Mouse (Mus musculus): ENCODE measurements around the gene C1qtnf6. TPM values are rescaled to one million over a fixed set of nuclear protein-coding genes. Genes with fewer than 3 reads are reported as not detected.
A peak's percentile ranks its signal among the peaks of the same experiment; 100 is the strongest.

The C1qtnf6 gene
- 38.6 and 41.2 TPM in 2 replicates for polyA plus RNA-seq (2015; fragmentation: Nextera tagmentation; extraction: Ambion mirVana)

DNA sequence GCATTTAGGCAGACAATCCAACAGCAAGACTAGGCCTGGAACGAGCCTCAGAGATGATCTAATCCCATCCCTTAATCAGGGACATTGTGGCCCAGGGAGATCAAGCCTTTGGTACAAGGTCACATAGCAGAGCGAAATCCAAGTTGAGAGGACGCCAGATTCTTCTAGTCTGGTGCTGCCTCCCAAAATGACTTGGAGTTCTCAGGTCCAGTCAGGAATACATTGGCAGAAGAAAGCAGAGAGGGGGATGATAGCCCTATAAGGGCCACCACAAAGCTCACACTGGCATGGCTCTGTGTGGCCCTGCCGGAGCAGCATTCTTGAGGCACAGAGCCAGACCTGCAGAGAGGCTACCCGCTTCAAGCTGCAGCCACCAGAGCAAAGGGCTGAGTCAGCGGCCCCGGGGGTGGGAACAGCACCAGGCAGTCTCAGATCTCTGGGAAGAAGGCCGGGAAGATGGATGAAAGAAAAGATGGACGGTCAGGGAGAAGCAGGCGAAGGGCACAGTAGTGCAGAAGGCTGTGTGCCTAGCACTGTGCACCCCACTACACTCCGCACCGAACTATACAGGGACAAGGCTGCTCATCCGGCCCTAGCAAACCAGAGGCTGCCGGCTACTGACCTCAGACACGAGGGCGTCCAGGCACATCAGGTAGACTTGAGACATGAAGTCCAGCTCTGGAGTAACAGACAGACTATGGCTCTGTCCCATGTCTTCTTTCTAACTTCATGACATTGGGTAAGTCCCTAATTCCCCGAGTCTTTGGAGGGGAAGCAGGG is at the start of gene C1qtnf6:
Gene C1qtnf6 (minus strand): TSS at position 746 of the 780 bp plus-strand sequence.
- Histone ChIP-seq H3K9ac (peak within 1 kb of the TSS; percentile 67), H3K27ac (peak within 1 kb of the TSS; percentile 86), H3K27me3 (no peaks in the 10 kb centered on the region; the same call in 1 of the 2 replicates), H3K4me2 (peak within 1 kb of the TSS; percentile 58), H3K9me3 (no peaks in the 10 kb centered on the region), H3K36me3 (0 out of 2 replicates have a peak, but pooled peaks cover 2% of the 10 kb centered on the region), H3K4me3 (peak within 1 kb of the TSS; percentile 25), H3K4me1 (peaks cover 42% of the 10 kb centered on the region)
- WGBS, result 65% methylated on average over 17 of the region's 17 CpGs
- no peak for ATAC-seq (ENCODE audit: insufficient number of reproducible peaks, insufficient read depth, low FRiP score, low TSS enrichment, low read depth)

DNA sequence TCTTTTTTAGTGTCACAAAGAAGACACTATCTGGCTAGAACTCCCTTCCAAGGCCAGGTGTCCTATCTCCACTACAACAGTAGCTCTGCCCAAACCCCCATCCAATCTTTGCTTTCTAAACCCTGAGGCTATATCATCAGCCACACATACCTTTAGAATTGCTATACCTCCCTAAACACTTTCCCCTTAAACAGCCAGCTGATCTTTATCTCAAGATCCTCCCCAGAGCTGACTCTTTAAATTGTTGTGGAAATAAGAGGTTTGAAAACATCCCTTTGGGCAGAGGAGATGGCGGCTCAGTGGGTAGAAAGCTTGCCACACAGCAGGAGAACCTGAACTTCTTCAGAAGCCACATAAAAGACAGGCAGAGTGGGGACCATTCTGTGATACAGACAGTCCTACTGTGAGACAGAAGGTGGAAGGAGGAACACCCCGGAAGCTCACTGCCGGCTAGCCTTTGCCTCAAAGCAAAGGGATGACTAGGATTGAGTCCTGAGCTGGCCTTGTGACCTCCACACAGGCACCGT is 45.1 kb upstream of the C1qtnf6 start:
- 40% methylated on average over 4 of the region's 4 CpGs for WGBS
- H3K27me3 ChIP-seq, result no peaks in the 10 kb centered on the region; the same call in 1 of the 2 replicates
- H3K36me3 ChIP-seq, result no peaks in the 10 kb centered on the region
- no peak for ATAC-seq (ENCODE audit: insufficient number of reproducible peaks, insufficient read depth, low FRiP score, low TSS enrichment, low read depth)
- H3K9me3 ChIP-seq, result no peaks in the 10 kb centered on the region
- no peak overlapping the region for H3K9ac ChIP-seq
- H3K4me3 ChIP-seq, result no peak overlapping the region
- H3K27ac ChIP-seq, result no peak overlapping the region
- H3K4me2 ChIP-seq, result no peak overlapping the region
- peaks cover 28% of the 10 kb centered on the region for H3K4me1 ChIP-seq

DNA sequence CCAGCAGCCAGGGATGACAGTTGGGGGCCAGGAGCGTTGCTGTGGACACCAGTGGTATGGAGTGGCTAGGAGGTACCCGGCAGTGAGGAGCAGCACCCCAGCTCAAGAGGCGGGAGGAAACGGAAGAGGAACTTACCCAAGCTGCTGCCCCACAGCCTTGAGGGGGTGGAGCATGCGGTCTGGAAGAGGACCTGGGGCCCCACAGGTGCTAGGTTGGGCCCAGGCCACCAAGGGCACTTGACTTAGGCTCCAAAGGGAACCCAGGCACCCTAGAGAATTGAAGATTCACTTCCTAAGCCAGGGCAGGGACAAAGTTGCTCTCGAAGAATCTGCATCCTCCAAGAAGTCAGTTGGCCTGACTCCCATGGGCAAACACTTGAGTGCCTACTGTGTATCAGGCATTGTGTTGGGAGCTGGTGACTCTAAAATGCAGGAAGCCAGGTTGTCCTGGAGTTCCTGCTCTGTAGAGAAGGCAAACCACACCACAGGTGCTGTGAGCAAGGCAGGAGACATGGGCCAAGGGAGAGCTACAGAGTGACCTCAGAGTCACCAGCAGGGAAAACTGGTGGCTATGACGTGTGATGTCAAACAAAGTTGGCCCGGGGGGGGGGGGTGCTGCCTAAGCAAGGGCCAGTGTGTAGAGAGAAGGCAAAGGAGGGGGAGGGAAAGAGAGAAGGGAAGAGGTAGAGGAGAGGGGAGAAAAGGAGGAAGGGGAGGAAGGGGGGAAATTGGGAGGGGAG is 41.6 kb upstream of the C1qtnf6 start, which contains the start of gene Rac2:
Gene Rac2 (minus strand): TSS at position 126 of the 740 bp plus-strand sequence.
- no peak within 1 kb of the TSS for H3K9ac ChIP-seq
- no peak within 1 kb of the TSS for H3K27ac ChIP-seq

DNA sequence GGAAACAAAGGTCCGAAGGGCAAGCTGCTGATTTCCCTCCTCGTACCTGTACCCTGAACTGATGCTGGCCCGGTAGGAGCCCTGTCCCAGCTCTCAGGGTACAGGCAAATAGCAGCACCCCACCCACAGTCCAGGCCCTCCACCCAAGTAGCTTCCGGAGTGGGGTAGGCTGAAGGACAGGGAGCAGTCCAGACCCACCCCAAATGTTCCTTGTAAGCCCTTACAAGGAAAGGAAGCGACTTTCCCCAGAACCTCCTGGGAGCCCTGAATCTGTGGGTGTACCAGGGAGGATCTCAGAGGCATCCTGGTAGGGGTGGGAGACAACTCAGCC is 41.0 kb upstream of the C1qtnf6 start:
- Histone ChIP-seq H3K4me1 (0 out of 2 replicates have a peak, but pooled peaks cover 8% of the 10 kb centered on the region), H3K4me2 (no peak overlapping the region), H3K9ac (no peak overlapping the region), H3K4me3 (no peak overlapping the region), H3K36me3 (no peaks in the 10 kb centered on the region), H3K9me3 (no peaks in the 10 kb centered on the region), H3K27ac (no peak overlapping the region), H3K27me3 (no peaks in the 10 kb centered on the region)
- ATAC-seq (ENCODE audit: insufficient number of reproducible peaks, insufficient read depth, low FRiP score, low TSS enrichment, low read depth), result no peak
- 88% methylated on average over 5 of the region's 5 CpGs for WGBS

More for the DNA sequence above, 41.6 kb upstream of the C1qtnf6 start, which contains the start of gene Rac2:
- Histone ChIP-seq H3K9me3 (no peaks in the 10 kb centered on the region), H3K36me3 (no peaks in the 10 kb centered on the region), H3K4me2 (no peak within 1 kb of the TSS), H3K4me3 (no peak within 1 kb of the TSS), H3K4me1 (0 out of 2 replicates have a peak, but pooled peaks cover 8% of the 10 kb centered on the region), H3K27me3 (no peaks in the 10 kb centered on the region)
- WGBS, result 80% methylated on average over 8 of the region's 8 CpGs
- no peak for ATAC-seq (ENCODE audit: insufficient number of reproducible peaks, insufficient read depth, low FRiP score, low TSS enrichment, low read depth)

DNA sequence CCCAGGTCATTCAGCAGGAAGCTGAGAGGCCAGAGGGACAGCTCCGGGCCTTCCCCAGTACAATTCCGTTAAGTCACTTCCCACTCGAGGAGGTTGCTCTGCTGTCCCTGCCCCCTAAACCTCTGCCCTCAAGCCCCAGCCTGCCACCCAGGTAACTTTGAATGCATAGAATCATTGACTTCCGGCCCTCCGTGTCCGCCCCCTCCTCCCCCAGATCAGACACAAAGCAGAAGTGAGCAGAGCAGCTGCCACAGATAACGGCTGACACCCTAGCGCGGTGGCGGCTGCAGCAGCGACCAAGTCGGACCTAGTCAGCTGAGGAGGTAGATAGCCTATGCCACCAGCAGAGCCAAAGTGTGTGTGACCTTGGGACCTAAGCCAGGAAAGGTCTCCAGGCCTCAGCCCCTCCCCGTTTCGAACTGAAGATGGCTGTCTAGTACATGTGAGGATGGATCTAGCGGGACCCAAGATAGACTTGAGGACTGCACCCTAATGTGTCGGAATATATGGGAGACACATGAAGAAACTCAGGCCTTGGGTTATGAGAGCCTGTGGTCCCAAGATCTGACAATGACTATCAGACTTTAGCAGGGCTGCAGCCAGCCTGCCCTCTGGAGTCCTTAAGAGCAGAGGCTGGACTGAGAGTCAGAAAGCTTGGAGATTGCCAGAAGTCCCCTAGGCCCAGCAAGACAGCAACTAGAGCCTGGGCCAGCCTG is 40.5 kb upstream of the C1qtnf6 start:
- Histone ChIP-seq H3K27ac (no peak overlapping the region), H3K9ac (no peak overlapping the region), H3K36me3 (no peaks in the 10 kb centered on the region), H3K4me3 (no peak overlapping the region), H3K4me1 (0 out of 2 replicates have a peak, but pooled peaks cover 8% of the 10 kb centered on the region), H3K9me3 (no peaks in the 10 kb centered on the region), H3K27me3 (no peaks in the 10 kb centered on the region), H3K4me2 (no peak overlapping the region)
- no peak for ATAC-seq (ENCODE audit: insufficient number of reproducible peaks, insufficient read depth, low FRiP score, low TSS enrichment, low read depth)
- WGBS, result 59% methylated on average over 16 of the region's 16 CpGs

DNA sequence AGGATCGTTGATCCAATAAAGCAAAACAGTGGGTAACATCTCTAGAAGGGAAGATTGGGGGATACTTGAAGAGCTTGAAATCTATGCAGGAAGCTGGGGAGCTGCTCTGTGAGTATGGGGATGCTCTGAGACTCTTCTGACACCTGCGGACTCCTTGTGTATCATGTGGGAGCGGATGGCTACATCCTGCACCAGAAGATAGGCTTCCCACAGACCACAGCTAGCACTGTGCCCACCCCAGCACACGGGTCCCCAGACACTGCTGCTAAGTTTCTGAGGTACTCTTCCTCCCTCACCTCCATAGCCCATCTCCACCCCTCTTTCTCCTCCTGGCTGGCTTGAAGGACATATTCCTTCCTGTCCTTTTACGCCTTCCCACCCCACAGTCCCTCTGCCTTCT is 39.0 kb upstream of the C1qtnf6 start:
- Histone ChIP-seq H3K4me2 (no peak overlapping the region), H3K4me3 (no peak overlapping the region), H3K36me3 (no peaks in the 10 kb centered on the region), H3K9ac (no peak overlapping the region), H3K4me1 (no peaks in the 10 kb centered on the region), H3K27me3 (no peaks in the 10 kb centered on the region), H3K27ac (no peak overlapping the region), H3K9me3 (no peaks in the 10 kb centered on the region)
- 92% methylated on average over 5 of the region's 5 CpGs for WGBS
- no peak for ATAC-seq (ENCODE audit: insufficient number of reproducible peaks, insufficient read depth, low FRiP score, low TSS enrichment, low read depth)

DNA sequence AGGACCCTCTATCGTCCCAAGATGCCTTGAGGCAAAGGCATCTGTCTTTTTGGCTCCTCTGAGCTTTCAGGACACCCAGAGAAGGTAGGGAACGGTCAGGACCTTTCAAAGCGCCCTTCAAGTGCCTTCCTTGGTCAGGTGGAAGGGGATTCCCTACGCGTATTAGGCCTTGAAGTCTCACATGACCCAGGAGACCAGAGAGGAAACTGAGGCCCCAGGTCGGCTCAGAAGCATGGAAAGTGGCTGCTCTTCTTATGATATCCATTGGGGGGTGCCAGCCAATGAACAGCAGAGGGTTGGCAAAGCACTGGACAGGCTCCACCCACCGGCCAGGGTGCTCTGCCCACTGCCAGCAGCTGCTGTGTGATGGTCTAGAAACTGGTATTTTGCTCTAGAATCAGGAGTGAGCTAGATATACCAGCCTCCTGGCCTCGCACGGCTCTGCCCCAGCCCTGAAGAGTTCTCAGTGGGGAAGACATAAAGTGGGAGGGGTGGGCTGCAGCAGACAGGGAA is 36.4 kb upstream of the C1qtnf6 start:
- Histone ChIP-seq H3K36me3 (no peaks in the 10 kb centered on the region), H3K27ac (no peak overlapping the region), H3K4me1 (no peaks in the 10 kb centered on the region), H3K9ac (no peak overlapping the region), H3K27me3 (no peaks in the 10 kb centered on the region), H3K4me3 (no peak overlapping the region), H3K4me2 (no peak overlapping the region), H3K9me3 (no peaks in the 10 kb centered on the region)
- no peak for ATAC-seq (ENCODE audit: insufficient number of reproducible peaks, insufficient read depth, low FRiP score, low TSS enrichment, low read depth)
- 70% methylated on average over 9 of the region's 9 CpGs for WGBS

DNA sequence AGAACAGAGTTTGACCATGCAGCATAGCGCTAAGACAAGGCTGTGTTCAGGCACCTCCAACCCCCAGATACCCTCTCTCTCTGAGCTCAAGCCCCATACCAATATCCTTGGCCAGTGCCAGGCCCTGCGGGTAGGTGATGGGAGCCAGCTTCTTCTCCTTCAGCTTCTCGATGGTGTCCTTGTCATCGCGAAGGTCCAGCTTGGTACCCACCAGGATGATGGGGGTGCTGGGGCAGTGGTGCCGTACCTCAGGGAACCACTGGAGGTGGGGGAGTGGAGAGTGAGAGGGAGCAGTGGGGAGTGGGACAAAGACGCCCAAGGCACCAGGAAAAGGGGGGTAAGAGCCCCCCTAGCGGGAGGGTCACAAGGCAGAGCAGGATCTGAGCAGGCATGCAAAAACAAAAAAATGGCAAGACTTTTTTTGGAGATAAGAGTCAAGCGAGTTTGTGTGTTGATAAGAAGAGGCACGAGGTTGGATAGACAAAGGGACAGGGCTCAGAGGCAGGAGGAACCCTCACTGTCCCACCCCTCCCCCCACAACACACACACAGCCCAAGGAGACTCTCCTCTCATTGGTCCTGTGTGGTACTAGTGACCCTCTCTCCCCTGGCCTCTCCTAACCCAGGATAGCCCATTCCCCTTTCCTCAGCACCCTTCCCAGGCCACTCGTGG is 33.7 kb upstream of the C1qtnf6 start:
- no peaks in the 10 kb centered on the region for H3K4me1 ChIP-seq
- 70% methylated on average over 11 of the region's 11 CpGs for WGBS
- H3K9me3 ChIP-seq, result no peaks in the 10 kb centered on the region
- H3K4me3 ChIP-seq, result no peak overlapping the region
- ATAC-seq (ENCODE audit: insufficient number of reproducible peaks, insufficient read depth, low FRiP score, low TSS enrichment, low read depth), result no peak
- no peaks in the 10 kb centered on the region for H3K27me3 ChIP-seq
- H3K27ac ChIP-seq, result no peak overlapping the region
- no peak overlapping the region for H3K4me2 ChIP-seq
- H3K9ac ChIP-seq, result no peak overlapping the region
- H3K36me3 ChIP-seq, result no peaks in the 10 kb centered on the region

DNA sequence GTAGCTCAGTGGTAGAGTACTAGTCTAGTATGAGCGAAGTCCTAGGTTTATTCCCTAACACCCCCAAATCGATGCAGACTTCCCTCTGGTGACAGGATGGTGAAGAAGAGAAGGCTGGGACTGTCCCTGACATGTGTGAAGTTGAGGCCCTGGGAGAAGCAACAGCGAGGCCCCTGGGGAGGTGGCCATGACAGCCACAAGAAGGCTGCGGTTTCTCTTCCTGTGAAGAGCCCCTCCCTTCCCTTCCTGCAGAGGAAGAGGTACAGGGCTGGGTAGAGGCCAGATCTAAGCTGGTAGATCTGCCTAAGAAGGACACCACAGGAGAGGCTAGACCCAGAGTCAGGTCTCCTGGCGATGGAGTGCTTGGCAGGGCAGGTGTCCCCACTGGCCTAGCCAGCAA is 32.7 kb upstream of the C1qtnf6 start:
- no peak for ATAC-seq (ENCODE audit: insufficient number of reproducible peaks, insufficient read depth, low FRiP score, low TSS enrichment, low read depth)
- Histone ChIP-seq H3K9ac (no peak overlapping the region), H3K36me3 (no peaks in the 10 kb centered on the region), H3K27me3 (no peaks in the 10 kb centered on the region), H3K4me2 (no peak overlapping the region), H3K9me3 (no peaks in the 10 kb centered on the region), H3K4me1 (peaks cover 4% of the 10 kb centered on the region), H3K27ac (no peak overlapping the region), H3K4me3 (no peak overlapping the region)
- WGBS, result 78% methylated on average over 5 of the region's 5 CpGs

DNA sequence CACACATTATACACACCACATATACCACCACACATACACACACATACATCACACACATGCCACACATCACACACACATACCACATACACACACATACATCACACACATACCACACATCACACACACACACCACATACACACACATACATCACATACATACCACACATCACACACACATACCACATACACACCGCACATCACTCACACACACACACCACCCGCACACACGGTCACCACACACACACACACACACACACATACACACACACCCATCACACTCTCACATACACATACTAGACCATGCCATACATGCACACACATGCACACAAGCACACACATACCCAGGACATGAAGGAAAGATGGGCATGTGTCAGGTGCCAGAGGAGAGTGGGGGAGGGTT is 32.1 kb upstream of the C1qtnf6 start:
- no peak overlapping the region for H3K27ac ChIP-seq
- no peaks in the 10 kb centered on the region for H3K36me3 ChIP-seq
- H3K9me3 ChIP-seq, result no peaks in the 10 kb centered on the region
- H3K9ac ChIP-seq, result no peak overlapping the region
- no peak for ATAC-seq (ENCODE audit: insufficient number of reproducible peaks, insufficient read depth, low FRiP score, low TSS enrichment, low read depth)
- peaks cover 4% of the 10 kb centered on the region for H3K4me1 ChIP-seq
- no peak overlapping the region for H3K4me3 ChIP-seq
- no peak overlapping the region for H3K4me2 ChIP-seq
- 93% methylated on average over 3 of the region's 3 CpGs for WGBS
- no peaks in the 10 kb centered on the region for H3K27me3 ChIP-seq
